Mouse (Mus musculus) lung, adult 2 months (tissue): ENCODE measurements around the gene Slc22a8. TPM values are rescaled to one million over a fixed set of nuclear protein-coding genes. Genes with fewer than 3 reads are reported as not detected.

Experiments
- DNase-seq: peaks from one replicate; pipeline ENCODE4 v3.0.0; 2022
- H3K4me1 ChIP-seq: fragments of 200-500 bp; 2 replicates; pipeline ENCODE4 v1.6.1; 2011; ENCODE audit warnings: low read length; ENCODE audit not compliant: control insufficient read depth, insufficient read depth
- H3K4me3 ChIP-seq: fragments of 200-500 bp; replicated peaks from 2 replicates; pipeline ENCODE3; 2011; ENCODE audit warnings: low read depth, mild to moderate bottlenecking, control low read depth, low read length; ENCODE audit errors: extremely low read depth
- CTCF ChIP-seq: fragments of 200-500 bp; IDR thresholded peaks from 2 replicates; pipeline ENCODE4 v1.5.1; 2011; ENCODE audit warnings: mild to moderate bottlenecking, low read length, control low read depth; ENCODE audit not compliant: insufficient read depth
- POLR2A ChIP-seq: fragments of 200-500 bp; IDR thresholded peaks from 2 replicates; pipeline ENCODE4 v1.6.1; 2011; ENCODE audit warnings: low read depth, mild to moderate bottlenecking, control low read depth, low read length, borderline replicate concordance; ENCODE audit errors: extremely low read depth
- WGBS: fragments of 180-500 bp; shearing (Covaris S2); methylation state at CpG from one replicate; pipeline ENCODE4 v1.1.7; 2018; 5-methylcytosine and 5-hydroxymethylcytosine counted together
- polyA plus RNA-seq: library from polyadenylated mRNA; depleted of rRNA; stranded (reverse); fragments of >200 nt; gene quantifications from 2 replicates; pipeline ENCODE4 v1.2.3, GENCODE M21; 2012; rRNA removed

Slc22a8 gene
- polyA plus RNA-seq, 1 experiment = not detected

- WGBS = 55% methylated on average over 4 of the region's 4 CpGs
- TF ChIP-seq POLR2A (no peak), CTCF (no peak)
- no peaks in the 10 kb centered on the region for H3K4me1 ChIP-seq
- no peak overlapping the region for H3K4me3 ChIP-seq
- DNase-seq = no peak
These were observed 65.3 kb downstream of the Slc22a8 start for GRCm38 (mm10) chr19:8656341-8656740.

Other genes with a start within 250 kb of the Slc22a8 start
- 0.06 TPM in 1 of 2 replicates, not detected in the other for gene Slc22a30, start 186.1 kb upstream of the Slc22a8 start, polyA plus RNA-seq
- not detected in 2 replicates for gene Slc22a6, start 26.8 kb downstream of the Slc22a8 start, polyA plus RNA-seq
- gene Chrm1, start 72.5 kb downstream of the Slc22a8 start, polyA plus RNA-seq = 0.89 and 1.7 TPM in 2 replicates
- gene Slc3a2, start 132.1 kb downstream of the Slc22a8 start, polyA plus RNA-seq = 263 and 265 TPM in 2 replicates
- gene Wdr74, start 144.6 kb downstream of the Slc22a8 start, polyA plus RNA-seq = 19.5 and 21.3 TPM in 2 replicates
- gene 1700092M07Rik, start 149.5 kb downstream of the Slc22a8 start, polyA plus RNA-seq = not detected in 2 replicates
- 79.0 and 88.0 TPM in 2 replicates for gene Stx5a, start 150.2 kb downstream of the Slc22a8 start, polyA plus RNA-seq
- gene Nxf1, start 165.8 kb downstream of the Slc22a8 start, polyA plus RNA-seq = 61.4 and 85.3 TPM in 2 replicates
- gene Tmem223, start 179.7 kb downstream of the Slc22a8 start, polyA plus RNA-seq = 188 and 217 TPM in 2 replicates
- 88.7 and 103 TPM in 2 replicates for gene Tmem179b, start 183.2 kb downstream of the Slc22a8 start, polyA plus RNA-seq
- gene Taf6l, start 195.2 kb downstream of the Slc22a8 start, polyA plus RNA-seq = 8.6 and 9.0 TPM in 2 replicates
- 26.2 and 42.5 TPM in 2 replicates for gene Polr2g, start 207.3 kb downstream of the Slc22a8 start, polyA plus RNA-seq
- gene Zbtb3, start 211.3 kb downstream of the Slc22a8 start, polyA plus RNA-seq = 1.9 and 2.3 TPM in 2 replicates
- gene Ttc9c, start 228.1 kb downstream of the Slc22a8 start, polyA plus RNA-seq = 8.5 and 12.8 TPM in 2 replicates
- gene Hnrnpul2, start 228.8 kb downstream of the Slc22a8 start, polyA plus RNA-seq = 25.4 and 28.0 TPM in 2 replicates
- not detected in 2 replicates for gene AC129217.1, start 238.5 kb downstream of the Slc22a8 start, polyA plus RNA-seq
- 140 and 164 TPM in 2 replicates for gene Bscl2, start 246.2 kb downstream of the Slc22a8 start, polyA plus RNA-seq
- gene Gng3, start 247.9 kb downstream of the Slc22a8 start, polyA plus RNA-seq = 0.11 and 0.19 TPM in 2 replicates